Mouse (Mus musculus): ENCODE measurements around the gene Rtf2.

DNA sequence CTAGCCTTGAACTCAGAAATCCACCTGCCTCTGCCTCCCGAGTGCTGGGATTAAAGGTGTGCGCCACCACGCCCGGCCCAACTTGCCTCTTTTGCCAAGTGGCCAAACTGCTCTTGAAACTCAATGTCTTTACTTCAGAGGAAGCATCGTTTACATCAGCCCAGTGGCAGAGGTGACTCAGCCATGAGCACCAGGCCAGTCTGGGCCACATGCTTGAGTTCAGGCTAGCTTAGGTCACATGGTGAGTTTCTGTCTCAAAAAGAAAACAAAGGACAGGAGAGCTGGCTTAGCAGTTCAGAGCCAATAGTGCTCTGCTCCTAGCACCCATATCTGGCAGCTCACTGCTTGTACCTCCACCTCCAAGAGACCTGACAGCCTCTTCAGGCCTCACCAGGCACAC is 26.9 kb downstream of the Rtf2 start:
- TF ChIP-seq CTCF (IDR thresholded peaks at IDR 0.05), result no peak
- TF ChIP-seq EP300 (IDR thresholded peaks at IDR 0.05), result no peak
